Mouse (Mus musculus) T-helper 17 cell (primary cell): ENCODE measurements around the gene Adam22.

Experiments
- in situ Hi-C, 2 experiments: fragments of 300-600 bp; cut with MboI, MseI; formaldehyde crosslinking; loops; 1 replicate in 1 of 2; 2 replicates in 1 of 2; pipeline ENCODE4 v1.15.1; 2025; ENCODE audit warnings: high pct_unique_total_duplicates in 2 of 2

The Adam22 gene

DNA sequence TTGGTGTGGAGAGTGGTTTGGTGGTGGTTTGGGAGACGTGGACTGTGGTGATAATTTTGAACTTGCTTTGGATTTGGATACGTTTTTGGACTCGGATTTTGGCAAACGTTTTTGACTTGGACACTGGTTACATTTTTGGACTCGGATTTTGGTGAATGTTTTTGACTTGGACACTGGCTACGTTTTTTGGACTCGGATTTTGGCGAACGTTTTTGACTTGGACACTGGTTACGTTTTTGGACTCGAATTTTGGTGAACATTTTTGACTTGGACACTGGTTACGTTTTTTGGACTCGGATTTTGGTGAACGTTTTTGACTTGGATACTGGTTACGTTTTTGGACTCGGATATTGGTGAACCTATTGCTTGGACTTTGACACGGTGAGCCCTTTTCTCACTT is 189.8 kb downstream of the Adam22 start:
- in situ Hi-C loops, result no loop called here

DNA sequence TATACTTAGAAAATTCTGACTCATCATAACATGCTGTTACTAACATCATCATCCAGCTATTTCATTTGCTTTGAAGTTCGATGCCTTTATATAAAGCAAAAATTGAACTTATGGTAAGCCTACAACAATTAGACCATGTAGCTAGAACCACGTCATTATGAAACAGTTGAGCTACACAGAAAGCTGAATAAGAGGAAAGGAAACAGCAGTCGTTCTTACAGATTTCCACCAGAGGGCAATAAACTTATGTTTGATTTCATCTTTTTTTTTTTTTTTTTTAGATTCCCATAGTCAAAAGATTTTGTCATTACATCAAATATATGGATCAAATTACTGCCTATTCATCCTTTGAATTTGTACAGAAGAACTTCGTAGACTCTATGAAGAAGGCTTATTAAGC is 203.2 kb downstream of the Adam22 start:
- in situ Hi-C loops, result loop anchor here in 1 of 2 experiments (10.0 kb wide), 1 partner anchor 230 kb away; no protein-coding TSS in a partner anchor

DNA sequence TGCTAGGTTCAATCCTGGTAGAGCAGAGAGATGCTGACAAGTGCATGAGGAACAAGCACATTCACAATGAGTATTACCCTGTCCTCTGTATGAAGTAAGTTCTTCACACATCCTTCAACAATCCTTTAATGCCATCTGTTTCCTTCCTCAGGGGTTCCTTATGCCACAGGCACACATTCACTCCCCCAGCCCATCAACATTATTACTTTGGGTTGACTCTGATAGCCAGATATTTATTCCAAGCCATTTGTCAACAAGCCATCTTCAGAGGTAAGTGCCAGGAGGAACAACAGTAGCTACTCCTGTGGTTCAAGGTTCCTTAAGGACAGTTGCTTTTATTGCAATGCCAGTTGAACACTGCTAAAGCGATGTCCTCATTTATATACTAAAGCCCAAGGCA is 216.3 kb downstream of the Adam22 start:
- in situ Hi-C loops, result no loop called here

DNA sequence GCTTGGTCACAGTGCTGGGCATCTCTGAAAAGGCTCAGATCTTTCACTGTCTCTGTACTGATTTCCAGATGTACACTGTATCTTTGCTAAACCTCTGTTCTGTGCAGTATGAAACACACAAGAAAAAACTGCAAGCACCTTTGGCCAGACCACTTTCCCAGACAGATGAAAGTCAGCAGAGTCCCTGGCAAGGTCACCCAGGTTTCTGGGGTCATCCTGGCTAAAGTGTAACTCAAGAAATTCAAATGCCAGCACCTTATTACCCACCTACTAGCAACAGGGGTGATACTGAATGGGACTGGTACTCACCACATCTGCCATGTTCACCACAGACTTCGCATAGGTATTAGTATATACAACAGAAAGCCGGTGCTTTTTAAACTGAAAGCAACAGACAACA is 221.8 kb downstream of the Adam22 start:
- in situ Hi-C loops, result no loop called here

DNA sequence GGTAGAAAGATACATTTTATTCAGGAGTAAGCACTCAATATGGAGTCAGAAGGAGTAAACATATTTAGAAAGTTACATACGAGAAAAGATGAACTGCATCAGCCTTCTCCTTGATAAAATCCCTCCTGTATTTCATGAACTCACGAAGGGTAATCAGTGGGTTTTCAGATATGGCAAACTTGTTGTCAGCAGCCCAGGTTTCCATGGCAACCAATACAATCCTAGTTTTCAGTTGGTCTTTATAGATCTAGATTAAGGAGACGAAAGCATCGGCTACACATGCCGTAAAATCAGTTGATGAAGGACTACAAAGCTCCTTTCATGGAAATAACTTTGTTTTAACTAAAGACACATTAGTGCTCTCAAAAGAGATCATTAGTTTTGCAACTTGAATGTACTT is 222.5 kb downstream of the Adam22 start:
- in situ Hi-C loops, result no loop called here

DNA sequence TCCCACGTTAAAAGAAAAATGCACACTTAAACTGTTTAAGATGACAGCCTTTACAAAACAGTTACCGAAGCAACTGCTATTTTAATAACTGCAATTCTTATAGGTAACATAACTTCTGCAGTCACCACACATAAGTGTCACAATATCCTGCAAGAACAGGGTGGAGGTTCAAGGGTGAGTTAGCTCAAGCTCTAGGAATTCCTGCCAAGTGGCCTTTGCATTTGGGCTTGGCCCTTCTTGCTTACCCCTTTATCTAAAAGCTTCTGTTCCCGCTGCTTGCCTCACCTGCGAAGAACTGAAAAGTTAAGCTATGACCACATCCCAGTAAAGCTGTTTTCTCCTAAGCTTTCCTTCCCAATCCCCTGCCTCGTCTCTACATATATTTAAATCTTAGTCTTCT is 235.4 kb downstream of the Adam22 start:
- in situ Hi-C loops, result no loop called here

DNA sequence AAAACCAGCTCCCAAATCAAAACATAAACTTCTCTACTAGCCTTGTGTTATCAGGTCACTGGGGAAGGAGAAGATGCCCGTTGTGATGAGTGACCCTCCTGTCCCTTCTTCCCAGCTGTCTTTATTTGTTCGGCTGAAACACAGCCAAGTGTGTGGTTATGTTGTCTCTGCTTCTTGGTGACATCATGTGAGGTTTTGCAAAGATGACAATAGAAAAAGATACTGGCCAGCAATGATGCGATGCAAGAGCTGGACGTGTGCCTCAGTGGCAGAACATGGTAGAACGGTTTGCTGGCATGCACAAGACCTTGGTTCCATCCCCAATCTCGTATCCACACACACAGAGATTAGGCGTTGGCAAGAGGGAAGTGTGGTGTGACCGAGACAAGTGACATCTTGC is 236.0 kb downstream of the Adam22 start:
- in situ Hi-C loops, result no loop called here

DNA sequence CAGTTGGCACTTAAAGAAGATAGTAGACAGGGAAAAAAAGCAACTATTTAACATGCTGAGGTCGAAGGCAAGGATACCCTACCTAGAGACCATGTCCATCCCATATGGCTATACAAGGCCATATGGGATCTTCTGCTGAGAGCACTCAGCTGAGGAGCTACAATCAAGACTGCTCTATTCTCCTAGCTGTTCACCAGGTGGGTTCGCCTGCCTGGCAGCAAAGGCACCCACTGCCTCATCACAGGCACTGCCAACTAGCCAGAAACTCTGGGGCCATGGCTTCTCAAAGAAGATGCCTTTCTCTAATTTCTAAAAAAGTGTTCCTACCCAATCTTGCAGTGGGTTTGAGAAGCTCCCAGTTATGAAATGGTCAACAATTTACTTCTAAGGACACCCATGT is 238.2 kb downstream of the Adam22 start:
- in situ Hi-C loops, result no loop called here

DNA sequence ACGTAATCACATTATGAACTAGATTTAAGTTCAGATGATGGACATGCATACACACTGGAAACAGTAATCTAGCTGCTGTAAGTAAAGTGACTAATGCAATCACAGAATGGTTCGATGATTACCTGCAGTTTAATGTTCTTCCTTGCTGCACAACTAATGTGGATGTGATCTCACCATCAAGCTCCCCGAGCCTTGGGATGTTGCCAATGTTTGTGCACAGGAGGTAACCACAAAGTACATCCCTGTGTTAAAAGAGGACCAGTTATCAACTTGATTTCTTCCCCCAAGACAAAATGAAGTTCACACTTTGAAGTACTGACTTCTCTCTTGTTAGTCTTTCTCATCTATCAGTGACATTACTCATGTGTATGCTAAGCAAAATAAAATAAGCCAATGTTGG is 247.0 kb downstream of the Adam22 start:
- in situ Hi-C loops, result no loop called here

DNA sequence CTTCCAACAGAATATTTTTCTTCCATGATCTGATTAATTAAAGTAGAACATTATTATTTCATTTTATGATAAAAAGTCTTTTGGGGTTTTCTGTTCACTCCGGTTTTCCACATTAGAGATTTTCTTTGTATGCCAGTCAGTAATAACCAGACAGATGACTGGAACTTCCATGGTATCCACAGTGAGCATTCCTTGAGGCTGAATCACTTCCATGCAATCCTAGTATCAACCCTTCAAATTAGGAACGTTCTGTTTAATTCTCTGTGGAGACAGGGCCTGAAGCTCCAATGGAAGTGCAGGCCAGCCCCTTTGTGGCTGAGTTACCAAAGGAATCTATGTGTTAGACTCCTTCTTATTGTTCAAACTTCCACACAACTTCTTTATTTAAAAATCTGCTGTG is 247.9 kb downstream of the Adam22 start:
- in situ Hi-C loops, result no loop called here

DNA sequence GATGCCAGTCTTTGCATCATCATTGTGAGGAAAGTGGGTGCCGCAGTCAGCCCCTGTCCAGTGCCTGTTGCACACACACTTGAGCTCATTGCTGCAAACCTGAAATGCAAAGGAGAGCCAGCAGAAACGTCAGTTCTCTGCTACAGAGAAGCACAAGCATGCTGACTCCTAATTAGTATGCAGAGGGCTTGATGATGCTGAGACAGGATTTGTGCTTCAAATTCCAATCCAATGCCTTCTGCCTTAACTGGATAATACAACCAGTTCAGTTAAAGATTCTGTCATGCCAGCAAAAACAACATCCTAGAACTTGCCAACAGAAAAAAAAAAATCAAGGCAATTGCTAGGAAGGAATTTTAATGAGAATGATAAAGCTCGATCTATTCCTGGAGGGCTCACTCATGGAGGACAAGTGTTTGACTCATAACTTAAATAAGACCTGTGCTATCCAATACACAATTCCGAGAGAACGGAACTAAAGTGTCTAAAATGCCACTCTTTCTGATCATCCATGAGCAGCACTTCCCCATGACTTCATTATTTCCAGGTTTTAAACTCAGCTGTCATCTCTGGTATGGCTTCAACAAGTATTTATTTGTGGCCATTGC is 251.3 kb downstream of the Adam22 start:
- in situ Hi-C loops, result no loop called here

DNA sequence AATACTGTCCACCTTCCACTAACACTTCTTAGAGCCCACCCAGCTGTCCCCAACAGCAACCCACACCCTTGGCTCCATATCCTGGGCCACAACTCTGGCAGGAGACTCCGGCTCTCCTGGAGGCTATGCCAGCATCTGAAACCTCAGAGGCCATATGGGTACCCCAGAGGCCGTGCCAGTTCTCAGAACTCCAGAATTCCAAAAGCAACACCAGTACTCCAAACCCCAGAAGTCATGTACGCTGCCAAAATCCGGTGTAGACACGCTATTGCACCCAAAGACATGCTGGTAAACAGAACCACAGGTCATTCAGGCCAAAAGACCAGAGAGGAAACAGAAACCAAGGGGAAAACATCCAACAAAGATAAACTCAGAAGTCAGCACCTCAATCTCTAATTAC is 255.7 kb downstream of the Adam22 start:
- in situ Hi-C loops, result no loop called here

DNA sequence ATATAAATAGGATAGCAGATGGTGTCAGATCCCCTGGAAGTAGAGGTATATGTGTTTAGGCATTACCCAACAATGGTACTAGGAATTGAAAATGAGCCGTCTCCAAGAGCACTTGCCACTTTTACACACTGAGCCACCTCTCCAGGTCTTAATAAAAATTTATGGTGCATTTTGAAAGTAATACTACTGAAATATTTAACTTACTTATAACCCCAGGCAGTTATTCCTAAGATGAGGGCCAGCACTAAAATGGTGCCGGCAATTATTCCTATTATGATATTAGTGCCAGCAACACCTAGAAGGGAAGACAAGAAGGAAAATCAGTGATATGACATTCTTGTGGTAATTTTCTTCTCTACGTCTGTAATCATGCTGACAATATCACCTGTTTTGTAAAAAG is 256.3 kb downstream of the Adam22 start:
- in situ Hi-C loops, result no loop called here

DNA sequence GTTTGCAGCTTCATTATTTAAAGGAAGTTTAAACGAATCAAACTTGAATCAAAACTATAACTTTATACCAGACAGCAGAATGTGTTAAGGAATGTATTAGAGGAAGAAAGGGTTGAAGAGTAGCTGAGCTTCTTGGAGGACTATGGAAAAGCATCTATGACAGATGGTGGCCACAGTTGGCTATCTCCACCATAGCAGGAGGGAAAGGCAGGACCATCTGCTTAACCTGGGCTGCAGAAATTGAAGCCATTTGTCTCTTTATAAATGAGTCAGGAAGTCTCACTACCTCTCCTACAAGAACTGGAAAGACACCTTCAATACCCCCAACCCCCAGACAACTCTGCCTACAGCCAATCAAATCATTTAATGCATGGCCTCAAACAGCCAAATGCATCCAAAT is 272.3 kb downstream of the Adam22 start:
- in situ Hi-C loops, result no loop called here

DNA sequence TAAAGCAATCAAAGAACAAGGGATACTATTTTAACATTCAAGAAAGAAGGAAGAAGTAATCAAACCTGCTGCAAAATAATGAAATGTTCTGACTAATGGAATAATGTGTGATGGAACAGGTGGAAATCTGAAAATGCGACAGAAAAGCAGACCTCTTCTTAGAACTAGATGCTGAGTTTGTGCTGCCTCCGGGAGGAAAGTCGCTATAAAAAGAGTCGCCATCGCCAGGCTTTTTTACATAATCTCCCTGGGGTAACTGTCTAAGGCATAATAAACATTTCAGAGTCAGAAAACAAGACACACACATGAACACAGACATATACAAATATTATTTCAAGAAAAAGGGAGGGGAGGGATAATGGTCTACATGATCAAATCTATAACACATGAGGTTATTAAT is 273.0 kb downstream of the Adam22 start:
- in situ Hi-C loops, result no loop called here

DNA sequence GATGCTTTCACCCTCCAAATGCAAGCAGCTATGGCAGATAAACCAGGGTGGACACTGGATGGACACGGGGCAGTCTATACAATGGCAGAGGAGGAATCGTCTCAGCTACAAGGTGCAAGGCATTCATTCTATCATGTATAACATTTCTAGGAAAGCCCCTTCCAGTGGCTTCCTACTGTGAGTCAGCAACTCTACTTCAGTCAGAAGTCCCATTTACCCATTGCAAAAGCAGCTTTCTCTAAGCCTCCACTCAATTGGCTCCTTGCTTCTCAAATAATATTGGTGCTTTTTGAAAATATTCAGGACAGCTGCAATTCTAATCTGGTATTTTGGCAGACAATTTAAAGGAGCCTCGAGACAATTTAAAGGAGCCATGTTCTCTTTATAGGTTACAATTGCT is 279.8 kb downstream of the Adam22 start:
- in situ Hi-C loops, result no loop called here

DNA sequence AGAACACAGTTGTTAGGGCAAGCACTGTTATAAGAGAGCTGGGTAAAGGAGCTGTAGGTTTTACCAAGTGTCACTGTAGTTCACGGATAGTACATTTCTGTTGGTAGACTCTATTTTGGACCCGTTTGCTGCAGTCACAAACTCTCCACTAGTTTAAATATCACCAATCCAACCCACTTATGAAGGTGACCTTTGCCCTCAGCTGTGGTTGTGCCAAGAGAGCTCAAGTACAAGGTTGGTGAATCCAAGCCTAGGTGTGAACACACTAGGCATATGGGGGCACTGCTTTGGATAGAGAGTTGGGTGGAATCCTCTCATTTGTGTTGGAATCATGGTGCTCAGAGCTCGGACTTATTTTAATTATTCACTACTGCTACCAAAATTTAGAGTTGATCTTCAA is 282.3 kb downstream of the Adam22 start:
- in situ Hi-C loops, result no loop called here

DNA sequence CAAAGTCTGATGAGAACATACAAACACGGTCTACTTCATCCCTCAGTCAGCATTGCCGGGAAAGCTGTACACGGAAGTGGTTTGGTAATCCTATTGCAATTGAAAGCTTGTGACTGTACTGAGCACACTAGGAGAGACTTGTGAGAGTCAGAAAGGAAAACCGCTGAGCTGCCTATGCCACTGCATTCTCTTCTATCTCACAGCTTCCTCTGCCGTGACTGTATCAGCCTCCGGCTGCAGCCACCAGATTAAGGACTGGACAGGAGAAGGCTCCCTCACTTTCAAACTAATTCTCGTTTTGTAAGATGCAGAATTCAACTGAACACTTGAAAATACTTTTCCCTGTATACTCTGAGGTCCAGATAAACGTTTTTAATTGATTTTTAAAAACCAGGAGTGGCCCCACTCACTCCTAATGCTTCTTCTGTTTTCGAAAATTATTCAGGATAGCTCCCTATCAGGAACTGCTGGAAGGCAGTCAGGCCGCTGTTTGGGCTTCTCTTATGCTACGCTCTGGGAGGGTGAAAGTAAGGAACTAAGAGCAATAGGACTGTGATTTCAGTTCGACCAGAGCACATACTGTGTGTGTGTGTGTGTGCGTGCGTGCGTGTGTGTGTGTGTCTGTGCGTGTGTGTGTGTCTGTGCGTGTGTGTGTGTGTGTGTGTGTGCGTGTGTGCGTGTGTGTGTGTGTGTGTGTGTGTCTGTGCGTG is 285.0 kb downstream of the Adam22 start:
- in situ Hi-C loops, result no loop called here

DNA sequence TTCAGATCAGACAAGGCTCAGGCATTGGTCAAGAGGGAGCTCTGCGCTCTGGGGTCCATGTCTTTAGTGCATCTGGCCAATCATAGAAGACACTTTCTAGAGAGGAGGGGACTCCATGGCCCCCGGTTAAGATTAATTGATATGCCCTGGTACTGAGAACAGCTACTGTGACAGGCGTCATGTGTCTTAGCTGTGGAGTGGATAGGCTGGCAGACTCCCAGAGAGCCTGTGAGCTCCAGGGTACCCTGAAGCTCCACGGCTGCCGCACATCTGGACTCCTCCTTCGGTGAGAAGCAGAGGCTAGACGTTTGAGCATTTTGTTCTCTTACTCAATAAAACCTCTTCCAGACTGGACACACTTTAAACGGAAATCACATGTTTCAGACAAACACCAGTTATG is 290.5 kb downstream of the Adam22 start:
- in situ Hi-C loops, result no loop called here

DNA sequence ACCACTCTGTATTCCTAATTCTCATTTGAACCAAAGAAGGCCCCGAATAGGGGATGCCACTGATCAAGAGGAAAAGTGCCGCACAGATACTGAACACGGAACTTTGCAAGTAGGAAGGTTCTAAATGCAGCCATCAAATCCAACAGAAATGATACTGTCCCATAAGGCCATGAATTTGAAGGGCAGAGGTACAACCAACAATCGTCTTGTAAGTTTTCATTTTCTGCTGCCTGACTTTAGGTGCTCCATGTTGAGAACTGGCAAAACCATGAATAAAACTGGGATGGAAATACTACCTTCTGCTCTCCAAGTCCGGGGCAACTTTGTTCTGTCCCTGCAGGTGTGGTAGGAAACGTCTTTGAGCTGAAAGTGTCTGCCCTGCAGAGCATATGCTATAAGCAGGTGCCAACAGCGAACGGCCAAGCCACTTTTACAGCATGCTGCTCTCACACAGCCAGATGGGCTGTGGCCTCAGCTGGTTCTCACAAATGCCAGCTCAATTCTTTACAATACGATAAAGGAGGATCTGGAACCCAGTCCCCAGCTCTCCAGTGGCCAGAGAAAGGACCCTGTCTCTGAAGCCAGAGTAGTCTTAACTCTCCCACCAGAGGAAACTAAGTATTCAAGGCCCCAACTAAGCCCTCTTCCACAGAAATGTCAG is 293.9 kb downstream of the Adam22 start:
- in situ Hi-C loops, result loop anchor here (25.0 kb wide), 2 partner anchors 338 to 1088 kb away; partner anchors contain the start of genes Dbf4 (in 1 of the 2), Dmtf1 (in 1 of the 2) and Slc25a40 (in 1 of the 2)

DNA sequence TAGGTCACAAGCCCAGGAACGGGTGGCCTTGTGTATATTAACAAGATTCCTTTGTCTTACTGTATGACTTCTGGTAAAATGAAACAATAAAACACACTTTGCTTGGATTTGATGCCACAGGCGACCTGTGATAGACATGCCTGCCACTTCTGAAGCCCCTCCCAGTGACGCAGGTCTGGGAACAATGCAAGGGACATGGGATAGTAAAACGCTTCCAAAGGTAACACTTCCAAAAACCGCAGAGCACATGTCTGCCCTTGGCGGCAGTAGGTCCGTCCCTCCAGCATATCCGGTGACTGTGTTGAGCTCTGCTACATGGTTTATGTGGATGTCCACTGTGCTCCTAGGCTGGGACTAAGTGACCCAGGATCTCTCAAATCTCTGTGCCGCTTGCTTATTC is 294.6 kb downstream of the Adam22 start:
- in situ Hi-C loops, result loop anchor here (25.0 kb wide), 2 partner anchors 339 to 1089 kb away; partner anchors contain the start of genes Dbf4 (in 1 of the 2), Dmtf1 (in 1 of the 2) and Slc25a40 (in 1 of the 2)

DNA sequence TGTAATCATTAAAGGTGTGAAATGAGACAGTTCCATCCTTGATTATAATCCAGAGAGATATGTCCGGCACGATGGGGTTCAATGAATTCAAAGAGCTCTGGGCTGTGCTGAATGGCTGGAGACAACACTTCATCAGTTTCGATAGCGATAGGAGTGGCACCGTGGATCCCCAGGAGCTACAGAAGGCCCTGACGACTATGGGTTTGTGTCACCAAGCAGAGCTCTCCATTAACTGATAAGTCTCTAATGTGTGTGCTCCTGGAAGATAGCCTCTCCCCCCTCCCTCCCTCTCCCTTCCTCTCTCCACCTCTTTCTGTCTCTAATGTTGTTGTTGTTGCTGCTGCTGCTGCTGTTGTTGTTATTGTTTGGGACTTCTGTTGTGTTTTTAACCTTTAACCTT is 304.8 kb downstream of the Adam22 start:
- in situ Hi-C loops, result loop anchor here (10.0 to 25.0 kb wide), 3 partner anchors 349 to 1099 kb away; partner anchors contain the start of genes Dbf4 (in 1 of the 2), Dmtf1 (in 1 of the 2) and Slc25a40 (in 1 of the 2)
